Mouse (Mus musculus): Measurements from ENCODE around the gene Prdm5. TPM values are rescaled to one million over a fixed set of nuclear protein-coding genes. Genes with fewer than 3 reads are reported as not detected.

Prdm5 gene
- polyA plus RNA-seq, 1 experiment from 2014 or later = 28.4 TPM

DNA sequence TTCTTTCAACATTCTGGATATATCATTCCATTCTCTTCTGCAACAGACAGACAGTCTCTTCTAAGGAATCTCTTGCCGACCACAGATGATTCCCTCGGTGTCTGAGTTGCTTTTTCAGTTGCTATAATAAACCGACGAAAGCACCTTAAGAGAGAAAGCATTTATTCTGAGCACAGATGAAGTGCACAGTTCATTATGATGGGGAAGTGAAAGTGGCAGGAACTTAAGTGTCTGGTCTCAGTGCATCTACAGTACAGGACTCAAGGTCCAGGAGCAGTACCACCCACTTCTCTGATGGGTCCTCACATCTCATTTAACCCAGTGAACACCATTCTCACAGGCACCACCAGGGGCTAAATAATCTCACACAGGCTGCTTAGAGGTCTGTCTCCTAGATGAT, 5.2 kb upstream of the Prdm5 start:
- WGBS = 84% methylated on average over 4 of the region's 4 CpGs
- peaks cover 4% of the 10 kb centered on the region; the same call in 1 of the 2 replicates for H3K4me1 ChIP-seq (replicated peaks)

DNA sequence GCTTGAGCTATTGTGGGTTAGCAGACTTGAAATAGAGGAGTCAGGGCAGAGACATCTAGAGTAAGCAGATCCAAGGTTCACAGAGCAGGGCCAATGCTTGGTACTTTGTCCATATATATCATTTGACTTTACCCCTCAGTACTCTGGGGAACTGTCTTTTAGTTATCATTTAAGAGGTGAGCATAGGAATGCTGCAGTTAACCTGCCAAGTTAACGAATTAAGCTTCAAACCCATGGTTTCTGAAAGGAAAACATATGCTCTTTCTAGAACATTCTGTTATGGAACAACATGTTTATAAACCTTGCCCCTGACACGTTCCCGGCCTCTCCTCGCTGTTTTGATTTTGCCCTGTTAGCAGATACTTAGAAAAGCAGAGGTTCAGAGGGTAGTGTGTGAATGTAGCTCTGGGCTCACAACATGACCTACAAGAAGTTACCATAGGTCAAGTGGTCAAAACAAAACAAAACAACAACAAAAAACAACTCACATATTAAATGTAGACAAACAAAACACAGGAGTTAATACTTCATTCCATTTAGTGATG, 973 bp downstream of the Prdm5 start:
- WGBS = 90% methylated on average over 4 of the region's 4 CpGs
- peak overlapping the region; percentile 89 for H3K9ac ChIP-seq (replicated peaks)
- H3K9me3 ChIP-seq = no peaks in the 10 kb centered on the region
- peak overlapping the region; percentile 71 for H3K4me2 ChIP-seq
- H3K4me3 ChIP-seq (replicated peaks) = peak overlapping the region; percentile 54
- H3K36me3 ChIP-seq = no peaks in the 10 kb centered on the region
- no peak for ATAC-seq (ENCODE audit: insufficient number of reproducible peaks, insufficient read depth, low FRiP score, low TSS enrichment, low read depth)
- H3K27me3 ChIP-seq = no peaks in the 10 kb centered on the region
- H3K27ac ChIP-seq = peak overlapping the region; percentile 82
- peaks cover 13% of the 10 kb centered on the region; the same call in 1 of the 2 replicates for H3K4me1 ChIP-seq (replicated peaks)

More for the DNA sequence above, 5.2 kb upstream of the Prdm5 start:
- Histone ChIP-seq H3K9me3 (no peaks in the 10 kb centered on the region), H3K27me3 (no peaks in the 10 kb centered on the region), H3K4me3 (replicated peaks) (no peak overlapping the region), H3K4me2 (no peak overlapping the region), H3K9ac (replicated peaks) (no peak overlapping the region), H3K27ac (no peak overlapping the region), H3K36me3 (no peaks in the 10 kb centered on the region)
- ATAC-seq (ENCODE audit: insufficient number of reproducible peaks, insufficient read depth, low FRiP score, low TSS enrichment, low read depth) = no peak

DNA sequence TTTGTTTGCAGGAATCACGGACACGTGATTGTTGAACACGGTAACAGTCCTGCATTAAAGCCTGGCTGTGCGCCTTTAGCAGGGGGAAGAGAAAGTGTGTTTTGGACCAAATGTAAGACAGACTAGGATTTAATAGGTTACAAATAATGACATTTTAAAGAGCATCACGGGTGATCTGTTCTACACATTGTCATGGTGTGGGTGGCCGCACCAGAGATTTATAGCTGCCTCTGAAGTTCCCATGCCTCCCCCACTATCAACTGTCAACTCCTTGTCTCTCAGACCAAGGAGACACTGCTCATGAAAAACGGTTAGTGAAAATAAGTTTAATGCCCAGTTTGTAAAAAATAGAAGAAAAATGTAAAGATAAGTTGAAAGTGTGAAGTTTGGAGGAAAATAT, 2.7 kb downstream of the Prdm5 start:
- WGBS = 77% methylated on average over 7 of the region's 7 CpGs
- H3K4me1 ChIP-seq (replicated peaks) = peaks cover 13% of the 10 kb centered on the region; the same call in 1 of the 2 replicates
- H3K4me3 ChIP-seq (replicated peaks) = no peak overlapping the region
- H3K27me3 ChIP-seq = no peaks in the 10 kb centered on the region
- H3K27ac ChIP-seq = no peak overlapping the region
- no peak overlapping the region for H3K9ac ChIP-seq (replicated peaks)
- ATAC-seq (ENCODE audit: insufficient number of reproducible peaks, insufficient read depth, low FRiP score, low TSS enrichment, low read depth) = no peak
- no peaks in the 10 kb centered on the region for H3K9me3 ChIP-seq
- H3K36me3 ChIP-seq = no peaks in the 10 kb centered on the region
- no peak overlapping the region for H3K4me2 ChIP-seq

DNA sequence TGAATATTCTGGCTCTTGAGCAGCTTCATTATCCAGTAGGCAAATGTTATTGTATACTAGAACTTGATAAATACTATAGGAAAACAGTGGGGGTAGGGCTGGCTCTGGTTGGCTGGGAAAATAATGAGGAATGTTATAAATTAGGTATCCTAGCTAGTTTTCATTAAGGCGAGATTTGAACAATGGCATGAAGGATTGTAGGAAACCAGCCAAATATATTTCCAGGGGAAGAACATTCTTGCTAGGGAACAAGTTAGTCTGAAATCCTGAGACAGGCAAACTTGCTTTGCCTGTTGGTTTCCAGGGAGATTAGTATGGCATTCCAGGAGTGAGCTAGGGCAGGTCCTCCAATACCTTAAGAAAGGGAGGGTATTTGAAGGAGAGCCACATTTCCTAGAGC, 4.9 kb downstream of the Prdm5 start:
- no peak overlapping the region for H3K4me3 ChIP-seq (replicated peaks)
- 88% methylated on average over 1 of the region's 1 CpGs for WGBS
- no peak for ATAC-seq (ENCODE audit: insufficient number of reproducible peaks, insufficient read depth, low FRiP score, low TSS enrichment, low read depth)
- no peaks in the 10 kb centered on the region for H3K9me3 ChIP-seq
- no peaks in the 10 kb centered on the region for H3K36me3 ChIP-seq
- no peak overlapping the region for H3K27ac ChIP-seq
- H3K4me1 ChIP-seq (replicated peaks) = peaks cover 8% of the 10 kb centered on the region; the same call in 1 of the 2 replicates
- H3K4me2 ChIP-seq = no peak overlapping the region
- H3K9ac ChIP-seq (replicated peaks) = no peak overlapping the region
- H3K27me3 ChIP-seq = no peaks in the 10 kb centered on the region

DNA sequence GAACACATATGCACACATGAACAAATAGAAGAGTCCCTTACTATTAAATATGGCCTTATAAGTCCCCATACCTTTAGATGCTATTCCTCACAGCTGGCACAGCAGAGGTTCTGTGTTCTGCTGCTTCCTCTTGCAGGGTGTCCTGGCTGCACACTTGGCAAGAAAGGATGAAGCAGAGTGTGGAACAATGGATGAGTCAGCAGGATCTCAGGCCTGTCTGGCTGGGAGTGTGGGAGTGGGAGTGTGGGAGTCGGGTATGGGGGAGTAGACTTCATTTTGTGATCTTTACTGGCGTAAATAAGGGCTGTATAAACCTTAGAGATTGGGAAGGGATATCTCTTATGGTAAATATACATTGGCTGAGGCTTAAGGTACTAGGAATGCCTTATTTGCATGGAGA, 14.1 kb downstream of the Prdm5 start:
- ATAC-seq (ENCODE audit: insufficient number of reproducible peaks, insufficient read depth, low FRiP score, low TSS enrichment, low read depth) = no peak
- Histone ChIP-seq H3K27ac (no peak overlapping the region), H3K27me3 (no peaks in the 10 kb centered on the region), H3K4me2 (no peak overlapping the region), H3K9ac (replicated peaks) (no peak overlapping the region), H3K36me3 (peaks cover 11% of the 10 kb centered on the region; the same call in 1 of the 2 replicates), H3K4me3 (replicated peaks) (no peak overlapping the region), H3K9me3 (no peaks in the 10 kb centered on the region), H3K4me1 (replicated peaks) (no peaks in the 10 kb centered on the region; the same call in 1 of the 2 replicates)
- WGBS = 90% methylated on average over 2 of the region's 2 CpGs

DNA sequence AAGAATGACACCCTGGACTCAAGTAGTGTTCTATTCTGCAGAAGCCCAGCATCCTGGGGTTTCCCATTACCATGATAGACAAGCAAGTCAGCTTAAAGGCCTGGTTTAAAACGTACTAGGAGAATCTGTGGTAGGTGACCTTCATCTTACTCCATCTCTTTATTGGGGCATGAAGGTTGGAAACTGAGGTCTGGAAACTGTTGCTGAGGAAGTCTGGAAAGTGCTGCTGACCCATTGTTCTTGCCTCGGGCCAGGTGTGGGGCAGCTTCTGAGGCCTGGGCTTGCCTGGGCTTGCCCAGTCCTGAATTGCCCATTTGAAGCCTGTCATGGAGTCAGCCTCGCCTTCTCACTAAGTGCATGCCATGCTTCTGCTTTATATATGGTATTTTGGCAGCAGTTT, 17.8 kb downstream of the Prdm5 start:
- Histone ChIP-seq H3K4me2 (no peak overlapping the region), H3K9ac (replicated peaks) (no peak overlapping the region), H3K27me3 (no peaks in the 10 kb centered on the region), H3K4me1 (replicated peaks) (no peaks in the 10 kb centered on the region; the same call in 1 of the 2 replicates), H3K36me3 (peaks cover 21% of the 10 kb centered on the region; the same call in 1 of the 2 replicates), H3K4me3 (replicated peaks) (no peak overlapping the region), H3K9me3 (no peaks in the 10 kb centered on the region), H3K27ac (no peak overlapping the region)
- no peak for ATAC-seq (ENCODE audit: insufficient number of reproducible peaks, insufficient read depth, low FRiP score, low TSS enrichment, low read depth)
- WGBS = 77% methylated on average over 3 of the region's 3 CpGs

DNA sequence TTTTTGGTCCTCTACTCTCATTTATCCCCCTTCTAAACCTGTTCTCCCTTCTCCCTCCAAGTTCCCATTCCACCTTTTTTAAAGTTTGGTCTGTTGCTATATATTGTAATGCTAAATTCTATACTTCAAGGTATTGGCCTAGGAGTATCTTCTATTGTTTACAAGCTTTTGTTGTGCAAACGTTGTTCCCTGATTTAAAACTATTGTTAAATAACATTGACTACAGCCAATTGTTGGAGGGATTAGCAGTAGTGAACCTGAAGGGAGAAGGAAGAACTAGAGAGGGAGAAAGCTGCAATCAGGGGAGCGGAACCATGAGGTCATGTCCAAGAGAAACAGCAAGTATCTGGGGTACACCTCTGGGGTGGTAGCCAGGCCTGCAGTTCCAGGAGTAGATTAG, 18.5 kb downstream of the Prdm5 start:
- H3K36me3 ChIP-seq = peaks cover 21% of the 10 kb centered on the region; the same call in 1 of the 2 replicates
- H3K4me2 ChIP-seq = no peak overlapping the region
- H3K4me1 ChIP-seq (replicated peaks) = no peaks in the 10 kb centered on the region; the same call in 1 of the 2 replicates
- H3K27me3 ChIP-seq = no peaks in the 10 kb centered on the region
- no peaks in the 10 kb centered on the region for H3K9me3 ChIP-seq
- H3K4me3 ChIP-seq (replicated peaks) = no peak overlapping the region
- WGBS = 82% methylated on average over 2 of the region's 2 CpGs
- no peak overlapping the region for H3K27ac ChIP-seq
- ATAC-seq (ENCODE audit: insufficient number of reproducible peaks, insufficient read depth, low FRiP score, low TSS enrichment, low read depth) = no peak
- no peak overlapping the region for H3K9ac ChIP-seq (replicated peaks)

DNA sequence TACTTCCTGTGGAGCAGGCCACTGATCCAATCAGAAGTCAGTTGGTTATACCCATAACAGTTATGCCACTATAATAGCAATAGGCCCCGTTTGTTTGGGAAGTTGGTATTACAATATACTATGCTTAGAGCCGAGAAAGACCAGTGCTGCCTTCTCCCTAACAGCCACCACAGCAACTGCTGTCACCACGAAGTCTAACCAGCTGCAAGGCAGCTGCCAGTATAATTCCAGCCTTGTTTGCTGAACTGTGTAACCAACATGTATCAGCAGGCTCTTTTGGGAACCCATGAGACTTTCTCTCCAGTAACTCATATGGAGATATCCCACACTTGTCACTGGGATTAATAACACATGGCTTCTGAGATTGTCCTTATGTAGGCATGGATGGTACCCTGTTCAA, 19.6 kb downstream of the Prdm5 start:
- peaks cover 21% of the 10 kb centered on the region; the same call in 1 of the 2 replicates for H3K36me3 ChIP-seq
- H3K27ac ChIP-seq = no peak overlapping the region
- WGBS = 85% methylated on average over 3 of the region's 3 CpGs
- no peaks in the 10 kb centered on the region for H3K27me3 ChIP-seq
- H3K4me2 ChIP-seq = no peak overlapping the region
- no peaks in the 10 kb centered on the region; the same call in 1 of the 2 replicates for H3K4me1 ChIP-seq (replicated peaks)
- H3K9me3 ChIP-seq = no peaks in the 10 kb centered on the region
- H3K9ac ChIP-seq (replicated peaks) = no peak overlapping the region
- no peak for ATAC-seq (ENCODE audit: insufficient number of reproducible peaks, insufficient read depth, low FRiP score, low TSS enrichment, low read depth)
- no peak overlapping the region for H3K4me3 ChIP-seq (replicated peaks)

DNA sequence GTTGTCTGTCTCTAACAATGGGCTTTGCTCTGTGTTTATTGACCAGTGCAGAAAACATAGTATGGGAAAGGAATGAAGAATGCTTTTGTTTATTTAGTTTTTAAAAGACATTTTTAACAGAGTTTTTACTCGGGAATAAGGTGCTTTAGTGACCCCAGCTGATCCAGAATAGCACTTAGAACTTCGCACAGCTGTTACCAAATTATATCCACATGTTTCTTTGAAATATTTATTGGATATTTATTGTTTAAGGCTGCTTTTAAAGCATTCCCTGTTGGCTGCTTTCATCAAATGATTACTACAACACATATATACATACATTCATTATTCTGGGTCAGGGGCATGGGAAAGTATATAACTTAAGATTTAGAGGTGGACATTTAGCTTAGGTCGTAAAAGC, 32.9 kb downstream of the Prdm5 start:
- no peak overlapping the region for H3K4me3 ChIP-seq (replicated peaks)
- no peaks in the 10 kb centered on the region for H3K9me3 ChIP-seq
- 17% methylated on average over 3 of the region's 3 CpGs for WGBS
- H3K27me3 ChIP-seq = no peaks in the 10 kb centered on the region
- H3K27ac ChIP-seq = no peak overlapping the region
- ATAC-seq (ENCODE audit: insufficient number of reproducible peaks, insufficient read depth, low FRiP score, low TSS enrichment, low read depth) = peak; percentile 47; the same call in 1 of the 2 replicates
- no peaks in the 10 kb centered on the region for H3K36me3 ChIP-seq
- no peaks in the 10 kb centered on the region for H3K4me1 ChIP-seq (replicated peaks)
- H3K4me2 ChIP-seq = no peak overlapping the region
- H3K9ac ChIP-seq (replicated peaks) = no peak overlapping the region

DNA sequence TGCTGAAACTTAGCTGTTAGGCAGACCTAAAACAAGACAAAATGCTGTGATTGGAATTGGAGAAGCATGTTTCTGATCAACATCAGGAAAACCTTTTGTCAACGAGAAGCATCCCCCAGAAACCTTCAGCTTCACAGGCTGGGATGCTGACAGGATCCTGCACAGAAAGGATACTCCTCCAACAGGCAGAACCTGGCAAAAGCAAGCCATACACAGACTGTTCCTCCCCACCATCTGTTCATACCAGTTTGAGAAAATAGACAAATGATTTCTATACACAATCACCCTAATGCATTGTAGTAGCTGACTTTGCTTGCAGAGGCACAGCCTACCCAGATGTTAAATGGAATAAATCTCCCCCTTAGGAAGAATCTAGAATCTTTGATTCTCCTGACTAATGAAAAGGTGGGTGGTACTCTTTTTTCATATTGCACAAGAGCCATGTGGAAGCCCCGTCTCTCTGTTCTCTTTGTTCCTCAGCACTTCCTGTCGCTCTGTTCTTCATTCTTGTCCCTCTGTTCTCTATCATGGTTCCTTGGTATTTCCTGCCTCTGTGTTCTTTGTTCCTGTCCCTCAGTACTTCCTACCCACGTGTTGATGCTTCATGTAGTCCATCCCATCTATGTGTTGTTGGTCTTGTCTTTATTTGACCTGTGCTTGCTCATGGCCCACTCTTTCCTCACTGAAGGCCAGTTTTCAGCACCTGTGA, 39.4 kb downstream of the Prdm5 start:
- no peaks in the 10 kb centered on the region for H3K36me3 ChIP-seq
- 71% methylated on average over 4 of the region's 4 CpGs for WGBS
- no peak overlapping the region for H3K9ac ChIP-seq (replicated peaks)
- H3K4me3 ChIP-seq (replicated peaks) = no peak overlapping the region
- no peak overlapping the region for H3K4me2 ChIP-seq
- ATAC-seq (ENCODE audit: insufficient number of reproducible peaks, insufficient read depth, low FRiP score, low TSS enrichment, low read depth) = no peak
- H3K4me1 ChIP-seq (replicated peaks) = peaks cover 15% of the 10 kb centered on the region
- no peaks in the 10 kb centered on the region for H3K9me3 ChIP-seq
- H3K27me3 ChIP-seq = no peaks in the 10 kb centered on the region
- H3K27ac ChIP-seq = no peak overlapping the region

DNA sequence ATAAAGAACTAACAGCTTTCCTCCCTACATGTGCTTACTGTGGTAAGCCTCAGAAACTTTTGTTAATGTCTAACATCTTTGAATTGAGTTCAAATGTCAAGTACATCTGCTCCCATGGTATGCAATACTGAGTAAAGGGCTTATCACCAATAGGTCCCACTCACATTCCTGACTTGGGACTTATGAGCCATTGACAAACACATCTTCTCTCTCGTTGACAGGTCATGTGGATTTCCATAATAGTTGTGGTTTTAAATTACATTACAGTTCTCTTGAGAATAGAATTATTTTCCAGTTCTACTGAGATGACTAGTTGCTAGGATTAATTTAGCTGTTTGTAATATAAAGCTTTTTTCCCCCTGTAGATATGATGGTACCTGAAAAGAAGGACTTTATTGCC, 49.9 kb downstream of the Prdm5 start:
- WGBS = 81% methylated on average over 1 of the region's 1 CpGs
- Histone ChIP-seq H3K27me3 (no peaks in the 10 kb centered on the region), H3K9ac (replicated peaks) (no peak overlapping the region), H3K4me2 (no peak overlapping the region), H3K36me3 (peaks cover 15% of the 10 kb centered on the region), H3K27ac (no peak overlapping the region), H3K4me1 (replicated peaks) (no peaks in the 10 kb centered on the region), H3K4me3 (replicated peaks) (no peak overlapping the region), H3K9me3 (peaks cover 3% of the 10 kb centered on the region; the same call in 1 of the 2 replicates)
- ATAC-seq (ENCODE audit: insufficient number of reproducible peaks, insufficient read depth, low FRiP score, low TSS enrichment, low read depth) = no peak

Data from limb, embryonic 12.5 days (tissue).